Mouse (Mus musculus) midbrain, embryonic 11.5 days (tissue): ENCODE measurements around the gene Rhno1. TPM values are rescaled to one million over a fixed set of nuclear protein-coding genes. Genes with fewer than 3 reads are reported as not detected.

ENCODE experiments used
- ATAC-seq: fragments of 200-750 bp; cut with Nextera tagmentation; 2 replicates; pipeline ENCODE4 v1.8.0; 2017; ENCODE audit warnings: moderate TSS enrichment, moderate library complexity; ENCODE audit not compliant: low FRiP score
- DNase-seq: peaks from one replicate; pipeline ENCODE4 v3.0.0; 2015; ENCODE audit warnings: low spot score; ENCODE audit errors: missing footprints
- H3K27ac ChIP-seq: fragments of 300-500 bp; sonication (generic); 2 replicates; pipeline ENCODE4 v1.5.1; 2014; ENCODE audit warnings: low read depth, low read length
- H3K27me3 ChIP-seq: fragments of 300-500 bp; sonication (generic); 2 replicates; pipeline ENCODE4 v1.6.1; 2014; ENCODE audit warnings: mild to moderate bottlenecking, low read length, moderate library complexity, mixed read lengths; ENCODE audit not compliant: control insufficient read depth, insufficient read depth
- H3K36me3 ChIP-seq: fragments of 300-500 bp; sonication (generic); 2 replicates; pipeline ENCODE4 v1.6.1; 2014; ENCODE audit warnings: mild to moderate bottlenecking, low read length, moderate library complexity, mixed read lengths; ENCODE audit not compliant: control insufficient read depth, insufficient read depth
- H3K4me1 ChIP-seq: fragments of 300-500 bp; sonication (generic); 2 replicates; pipeline ENCODE4 v1.6.1; 2014; ENCODE audit warnings: low read length; ENCODE audit not compliant: control insufficient read depth, insufficient read depth
- H3K4me2 ChIP-seq: fragments of 300-500 bp; sonication (generic); 2 replicates; pipeline ENCODE4 v1.6.1; 2014; ENCODE audit warnings: mild to moderate bottlenecking, moderate library complexity
- H3K4me3 ChIP-seq: fragments of 300-500 bp; sonication (generic); 2 replicates; pipeline ENCODE4 v1.5.1; 2014; ENCODE audit warnings: low read depth, low read length
- H3K9ac ChIP-seq: fragments of 300-500 bp; sonication (generic); 2 replicates; pipeline ENCODE4 v1.6.1; 2014; ENCODE audit warnings: low read length
- H3K9me3 ChIP-seq: fragments of 300-500 bp; sonication (generic); 2 replicates; pipeline ENCODE4 v1.6.1; 2016; ENCODE audit warnings: low read length; ENCODE audit not compliant: control insufficient read depth
- WGBS: fragments of 180-500 bp; shearing (Covaris S2); extraction: QIAGEN DNeasy Blood & Tissue Kit; methylation state at CpG from one replicate; pipeline ENCODE4 v1.1.7; 2014; 5-methylcytosine and 5-hydroxymethylcytosine counted together
- polyA plus RNA-seq: library from polyadenylated mRNA; unstranded; fragments of >200 nt; fragmentation: Nextera tagmentation; extraction: Ambion mirVana; gene quantifications from 2 replicates; pipeline ENCODE4 v1.2.1, GENCODE M21; 2014

Rhno1 gene
- polyA plus RNA-seq, 1 experiment from 2014 or later = 178 TPM

GRCm38 (mm10) chr6:128370040-128370439 lies 7.3 kb upstream of the Rhno1 start:
- H3K9me3 ChIP-seq = no peaks in the 10 kb centered on the region
- DNase-seq (no peak), ATAC-seq (no peak)
- WGBS = 93% methylated on average over 5 of the region's 5 CpGs
- no peak overlapping the region for H3K9ac ChIP-seq
- peaks cover 56% of the 10 kb centered on the region for H3K36me3 ChIP-seq
- no peaks in the 10 kb centered on the region for H3K27me3 ChIP-seq
- peaks cover 10% of the 10 kb centered on the region for H3K4me1 ChIP-seq
- no peak overlapping the region for H3K4me2 ChIP-seq
- H3K4me3 ChIP-seq = no peak overlapping the region
- H3K27ac ChIP-seq = no peak overlapping the region

GRCm38 (mm10) chr6:128366466-128366865 lies 3.8 kb upstream of the Rhno1 start:
- Histone ChIP-seq H3K27me3 (no peaks in the 10 kb centered on the region), H3K4me1 (peaks cover 5% of the 10 kb centered on the region; the same call in 1 of the 2 replicates), H3K27ac (no peak overlapping the region), H3K9me3 (no peaks in the 10 kb centered on the region), H3K36me3 (peaks cover 36% of the 10 kb centered on the region), H3K4me2 (no peak overlapping the region), H3K9ac (no peak overlapping the region), H3K4me3 (no peak overlapping the region)
- ATAC-seq = no peak
- WGBS = 96% methylated on average over 5 of the region's 5 CpGs
- no peak for DNase-seq

DNA sequence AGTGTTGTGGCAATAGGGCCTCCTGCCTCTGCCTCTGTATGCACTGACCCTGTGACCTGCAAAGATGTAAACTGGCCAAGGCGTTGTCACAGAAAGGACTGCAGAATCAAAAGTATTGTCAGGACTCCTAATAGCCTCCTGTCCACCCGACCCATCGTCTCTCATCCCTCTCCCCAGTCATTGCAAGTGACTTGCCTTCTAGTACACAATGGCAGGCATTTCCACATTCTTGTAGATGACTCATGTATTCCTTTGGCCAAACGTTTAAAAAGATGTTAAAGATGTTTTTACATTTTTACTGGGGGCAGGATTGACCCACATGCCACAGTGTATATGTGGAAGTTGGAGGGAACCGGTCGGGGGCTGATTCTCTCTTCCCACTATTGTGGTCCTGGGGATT lies 2.0 kb upstream of the Rhno1 start:
- H3K4me3 ChIP-seq = no peak overlapping the region
- 82% methylated on average over 6 of the region's 6 CpGs for WGBS
- H3K9ac ChIP-seq = no peak overlapping the region
- no peak overlapping the region for H3K27ac ChIP-seq
- H3K4me1 ChIP-seq = peaks cover 10% of the 10 kb centered on the region
- no peaks in the 10 kb centered on the region for H3K9me3 ChIP-seq
- ATAC-seq (no peak), DNase-seq (peak; percentile 28)
- H3K27me3 ChIP-seq = no peaks in the 10 kb centered on the region
- H3K4me2 ChIP-seq = 0 out of 2 replicates have a peak overlapping the region, but pooled peaks have one; percentile 13
- peaks cover 25% of the 10 kb centered on the region for H3K36me3 ChIP-seq

DNA sequence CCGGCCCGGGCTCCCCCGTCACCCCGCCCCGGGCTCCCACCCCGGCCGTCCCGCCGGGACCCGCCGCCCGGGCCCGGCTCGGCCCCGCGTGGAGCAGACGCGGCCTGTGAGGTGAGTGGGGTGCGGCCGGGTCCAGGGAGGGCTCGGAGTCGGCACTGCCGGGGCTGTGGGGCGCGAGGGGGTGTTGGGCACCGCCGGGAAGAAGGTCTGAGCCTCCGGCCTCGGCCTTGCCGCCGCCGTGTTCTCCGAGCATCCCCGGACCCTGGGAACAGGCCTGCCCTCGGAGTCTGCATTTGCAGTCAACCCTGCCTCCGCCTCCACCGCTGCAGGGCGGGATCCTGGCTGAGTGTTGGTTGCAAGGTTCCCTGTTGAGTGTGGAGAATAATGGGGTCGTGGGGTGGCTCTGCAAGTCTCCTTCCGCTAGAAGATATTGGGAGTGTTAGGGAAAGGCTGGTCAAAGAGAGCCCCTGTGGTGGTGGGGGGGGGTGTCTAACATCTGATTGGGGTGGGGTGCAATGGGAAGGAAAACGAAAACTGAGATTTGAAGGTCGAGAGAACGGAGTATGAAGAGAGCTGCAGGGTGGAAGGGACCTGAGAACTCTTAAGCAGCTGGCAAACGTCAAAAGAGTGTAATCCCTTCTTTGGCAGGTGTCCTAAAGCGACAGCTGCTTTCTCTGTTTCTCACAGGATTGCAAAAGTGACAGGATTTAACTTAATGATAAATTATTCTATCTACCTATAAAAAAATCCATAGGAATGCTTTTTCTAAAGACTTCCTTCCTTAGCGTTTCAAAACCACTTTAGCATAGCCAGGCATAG lies 505 bp upstream of the Rhno1 start:
- H3K27me3 ChIP-seq = no peaks in the 10 kb centered on the region

DNA sequence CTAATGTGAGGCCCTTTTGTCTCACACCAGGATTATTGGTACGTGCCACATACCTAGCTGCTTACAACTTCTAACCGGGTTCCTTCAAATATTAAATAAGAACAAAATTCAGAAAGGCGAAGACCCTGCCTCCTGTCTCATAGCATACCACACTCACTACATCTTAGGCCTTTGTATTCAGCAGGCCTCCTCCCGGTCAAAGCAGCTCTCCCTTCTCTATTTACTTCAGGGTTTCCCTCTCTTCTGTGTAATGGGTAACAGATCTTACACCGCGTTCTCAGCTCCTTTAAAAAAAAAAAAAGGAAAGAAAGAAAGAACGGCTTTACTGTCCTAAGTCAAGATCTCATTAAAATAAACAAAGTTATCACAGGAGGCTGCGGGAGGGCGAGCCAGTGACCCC lies 810 bp downstream of the Rhno1 start:
- WGBS = 20% methylated on average over 9 of the region's 9 CpGs
- Histone ChIP-seq H3K27me3 (no peaks in the 10 kb centered on the region), H3K27ac (peak overlapping the region; percentile 90), H3K9me3 (no peaks in the 10 kb centered on the region), H3K36me3 (peaks cover 23% of the 10 kb centered on the region), H3K9ac (peak overlapping the region; percentile 95), H3K4me3 (peak overlapping the region; percentile 90), H3K4me1 (peaks cover 10% of the 10 kb centered on the region), H3K4me2 (peak overlapping the region; percentile 69)
- DNase-seq = peak; percentile 87
- no peak for ATAC-seq

More for the DNA sequence above, 505 bp upstream of the Rhno1 start:
- ATAC-seq (no peak), DNase-seq (peak; percentile 93)
- peaks cover 23% of the 10 kb centered on the region for H3K36me3 ChIP-seq
- 1% methylated on average over 26 of the region's 46 CpGs for WGBS
- H3K9ac ChIP-seq = peak overlapping the region; percentile 95
- peak overlapping the region; percentile 90 for H3K4me3 ChIP-seq
- H3K27ac ChIP-seq = peak overlapping the region; percentile 90
- peaks cover 10% of the 10 kb centered on the region for H3K4me1 ChIP-seq
- no peaks in the 10 kb centered on the region for H3K9me3 ChIP-seq
- peak overlapping the region; percentile 69 for H3K4me2 ChIP-seq

DNA sequence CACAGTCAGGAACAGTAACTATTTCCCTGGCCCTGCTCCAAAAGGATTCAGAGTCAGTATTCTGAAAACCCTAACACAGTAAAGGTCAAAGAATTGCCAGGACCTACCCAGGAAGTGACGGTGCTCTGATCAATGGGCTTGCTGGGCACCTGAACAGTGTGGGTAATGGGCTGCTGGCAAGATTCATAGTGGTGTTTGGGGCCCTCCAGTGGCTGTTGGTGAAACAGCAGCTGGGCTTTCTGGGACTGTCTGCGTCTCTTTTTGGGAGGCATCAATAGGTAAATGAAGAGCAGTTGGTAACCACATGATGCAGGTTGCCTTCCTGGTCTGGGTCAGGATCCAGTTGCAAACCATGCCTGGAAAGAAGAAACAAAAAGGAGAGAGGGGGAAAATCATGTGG lies 3.7 kb downstream of the Rhno1 start:
- H3K27ac ChIP-seq = no peak overlapping the region
- peaks cover 13% of the 10 kb centered on the region; the same call in 1 of the 2 replicates for H3K36me3 ChIP-seq
- no peak overlapping the region for H3K4me2 ChIP-seq
- no peaks in the 10 kb centered on the region for H3K27me3 ChIP-seq
- WGBS = 25% methylated on average over 2 of the region's 2 CpGs
- ATAC-seq (no peak), DNase-seq (peak; percentile 93)
- peaks cover 15% of the 10 kb centered on the region for H3K4me1 ChIP-seq
- no peak overlapping the region for H3K4me3 ChIP-seq
- H3K9me3 ChIP-seq = no peaks in the 10 kb centered on the region
- H3K9ac ChIP-seq = no peak overlapping the region

DNA sequence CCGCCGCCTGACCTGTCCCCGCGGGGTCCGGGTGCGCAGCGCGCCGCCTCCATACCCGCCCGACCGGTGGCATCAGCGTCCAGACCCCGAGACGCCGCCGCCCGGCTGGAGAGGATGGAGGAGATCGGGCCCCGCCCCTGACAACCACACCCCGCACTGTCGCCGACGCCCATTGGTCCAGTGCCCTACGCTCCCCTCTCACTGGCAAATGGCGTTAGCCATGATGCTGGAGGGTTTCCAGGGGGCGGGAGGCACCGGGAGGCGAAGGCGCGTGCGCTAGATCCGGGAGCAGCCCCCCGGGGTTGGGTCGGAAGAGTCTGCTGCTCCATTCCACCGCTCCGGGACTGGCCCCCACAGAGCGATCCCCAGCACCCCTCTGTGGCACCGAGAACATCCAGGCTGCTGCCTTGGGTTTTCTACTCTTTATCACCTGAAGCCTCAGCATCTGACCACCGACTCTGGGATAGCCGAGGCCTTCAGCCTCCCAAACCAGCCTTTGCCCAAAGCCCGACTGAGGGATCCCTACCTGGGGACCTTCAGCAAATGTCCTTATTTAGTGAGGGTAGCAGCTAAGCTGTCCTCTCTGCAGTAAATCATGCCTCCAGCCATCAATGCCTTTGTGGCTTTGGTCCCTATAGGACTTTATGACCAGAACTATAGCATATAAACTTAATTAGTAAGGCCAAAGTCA lies 6.8 kb downstream of the Rhno1 start, which contains the start of gene Tulp3:
Tulp3 (minus strand) TSS at position 126 of the 691 bp plus-strand sequence.
- H3K9ac ChIP-seq = peak within 1 kb of the TSS; percentile 64
- H3K4me3 ChIP-seq = peak within 1 kb of the TSS; percentile 73
- H3K9me3 ChIP-seq = no peaks in the 10 kb centered on the region
- WGBS = under 1% methylated on average over 41 of the region's 42 CpGs
- ATAC-seq = peak; percentile 99
- DNase-seq = peak; percentile 100
- H3K27ac ChIP-seq = peak within 1 kb of the TSS; percentile 54
- peaks cover 13% of the 10 kb centered on the region; the same call in 1 of the 2 replicates for H3K36me3 ChIP-seq
- H3K27me3 ChIP-seq = no peaks in the 10 kb centered on the region
- H3K4me1 ChIP-seq = peaks cover 7% of the 10 kb centered on the region; the same call in 1 of the 2 replicates
- H3K4me2 ChIP-seq = peak within 1 kb of the TSS; percentile 76

DNA sequence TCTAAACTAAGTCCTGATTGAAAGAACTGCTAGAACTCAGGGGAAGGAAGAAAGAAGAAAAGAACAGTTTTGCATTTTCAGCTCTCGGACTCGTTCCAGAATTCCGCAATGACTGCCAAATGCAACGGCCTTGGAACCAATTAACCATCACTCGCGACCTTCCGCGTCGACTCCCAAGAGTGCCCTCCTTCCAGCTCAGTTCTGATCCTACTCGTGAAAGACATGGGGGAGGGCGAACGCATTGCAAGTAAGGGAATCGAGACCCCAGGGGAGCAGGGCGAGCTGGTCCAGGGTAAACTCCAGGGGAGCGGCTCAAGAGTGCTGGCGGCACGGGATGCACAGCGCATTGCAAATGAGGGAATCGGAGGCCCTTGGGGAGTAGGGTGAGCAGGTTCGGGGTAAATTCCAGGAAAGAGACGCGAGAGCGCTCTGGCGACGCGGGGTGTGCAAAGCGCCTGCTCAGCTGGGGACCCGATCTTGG lies 7.5 kb downstream of the Rhno1 start:
- DNase-seq = peak; percentile 97
- Histone ChIP-seq H3K9ac (peak overlapping the region; percentile 58), H3K9me3 (no peaks in the 10 kb centered on the region), H3K4me1 (peaks cover 7% of the 10 kb centered on the region; the same call in 1 of the 2 replicates), H3K4me3 (peak overlapping the region; percentile 73), H3K4me2 (peak overlapping the region; percentile 76), H3K27ac (peak overlapping the region; percentile 32), H3K36me3 (peaks cover 13% of the 10 kb centered on the region; the same call in 1 of the 2 replicates), H3K27me3 (no peaks in the 10 kb centered on the region)
- WGBS = under 1% methylated on average over 28 of the region's 28 CpGs
- peak; percentile 78 for ATAC-seq
